Mouse (Mus musculus) CD4-positive, CD25-positive, alpha-beta regulatory T cell, adult 4 months (primary cell): ENCODE results near the gene En1. TPM values are rescaled to one million over a fixed set of nuclear protein-coding genes. Genes with fewer than 3 reads are reported as not detected.

Experiments
- ATAC-seq: one replicate; pipeline ENCODE4 v1.8.0; 2017
- polyA plus RNA-seq, 2 experiments: library from polyadenylated mRNA; unstranded; fragments of 100-300 nt; shearing (Covaris generic); gene quantifications; one replicate each; pipeline ENCODE4 v1.2.1; 2017

The En1 gene
- polyA plus RNA-seq, 2 experiments from 2014 or later = not detected

DNA sequence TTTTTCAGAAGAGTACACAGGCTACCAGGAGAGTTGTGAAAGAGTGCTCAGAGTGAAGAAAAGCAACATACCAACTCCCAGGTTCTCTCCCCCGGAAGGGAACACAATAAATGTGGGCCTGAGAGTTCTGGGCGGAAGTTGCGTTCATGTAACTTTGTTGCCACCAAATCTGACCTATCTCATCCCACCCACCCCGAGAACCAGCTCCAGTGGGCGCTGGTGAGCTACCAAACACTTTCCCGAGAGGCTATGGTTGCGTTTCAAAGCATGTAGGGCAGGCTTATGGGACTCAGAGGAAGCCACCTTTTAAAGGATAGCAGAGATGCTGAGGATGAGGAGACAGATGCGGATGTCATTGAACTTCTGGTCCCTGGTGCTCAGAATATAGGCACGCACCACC, 26.6 kb downstream of the En1 start:
- ATAC-seq = no peak

DNA sequence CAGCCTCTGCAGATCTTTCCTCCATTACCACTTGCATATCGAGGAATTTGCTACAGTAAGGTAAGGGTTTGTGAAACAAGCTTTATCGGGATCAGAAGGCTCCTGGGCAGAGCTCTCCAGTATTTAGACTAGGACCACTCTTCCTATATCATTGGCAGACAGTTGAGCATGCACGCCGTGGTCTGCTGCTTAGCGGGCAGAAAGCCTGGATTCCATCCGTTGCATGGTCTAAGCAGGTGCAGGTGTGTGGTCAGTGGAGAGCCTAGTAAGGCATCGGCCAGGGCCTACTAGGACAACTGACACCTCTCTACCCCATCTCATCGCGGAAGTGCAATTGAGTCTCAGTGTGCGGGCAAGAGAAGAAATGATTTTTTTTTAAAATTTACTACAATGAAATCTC, 41.2 kb downstream of the En1 start:
- no peak for ATAC-seq

DNA sequence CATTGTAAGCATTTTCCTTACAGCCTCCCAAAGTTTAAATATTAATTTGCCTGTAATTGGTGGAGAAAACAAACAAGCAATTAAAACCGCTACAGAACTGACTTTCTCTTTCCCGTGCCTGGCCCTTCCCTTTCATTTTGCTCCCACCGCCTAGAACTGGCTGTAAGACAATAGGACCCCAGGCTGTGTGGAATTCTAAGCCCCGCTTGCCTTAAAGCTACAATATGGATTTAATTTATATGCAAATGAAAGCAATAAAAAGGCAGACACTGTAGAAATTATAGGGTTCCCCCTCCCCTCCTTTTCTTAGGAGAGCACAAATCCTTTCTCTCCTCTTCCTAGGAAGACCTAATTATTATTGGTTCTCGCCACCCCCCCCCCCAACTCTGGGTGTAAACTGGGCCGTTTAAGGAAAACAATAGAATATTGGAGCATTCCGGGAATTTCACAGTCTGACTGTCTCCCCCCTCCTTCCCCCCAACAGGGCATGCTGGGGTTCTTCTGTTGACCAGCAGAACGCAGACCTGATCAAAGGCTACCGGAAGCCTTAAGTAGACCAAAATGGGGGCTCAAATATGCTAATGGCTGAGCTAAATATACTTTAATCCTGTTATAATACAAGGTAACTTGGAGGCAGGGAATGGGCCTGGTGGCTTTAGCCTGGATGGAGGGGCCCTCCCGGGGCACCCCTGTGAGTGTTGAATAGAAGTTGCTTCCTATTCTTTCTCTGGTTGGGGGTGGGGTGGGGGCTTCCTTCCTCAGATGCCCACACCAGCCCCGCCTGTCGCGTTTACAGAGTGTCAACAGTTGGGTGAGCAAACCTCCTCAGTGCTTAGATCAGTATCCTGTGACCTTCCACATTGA, 41.9 kb downstream of the En1 start:
- ATAC-seq = no peak

DNA sequence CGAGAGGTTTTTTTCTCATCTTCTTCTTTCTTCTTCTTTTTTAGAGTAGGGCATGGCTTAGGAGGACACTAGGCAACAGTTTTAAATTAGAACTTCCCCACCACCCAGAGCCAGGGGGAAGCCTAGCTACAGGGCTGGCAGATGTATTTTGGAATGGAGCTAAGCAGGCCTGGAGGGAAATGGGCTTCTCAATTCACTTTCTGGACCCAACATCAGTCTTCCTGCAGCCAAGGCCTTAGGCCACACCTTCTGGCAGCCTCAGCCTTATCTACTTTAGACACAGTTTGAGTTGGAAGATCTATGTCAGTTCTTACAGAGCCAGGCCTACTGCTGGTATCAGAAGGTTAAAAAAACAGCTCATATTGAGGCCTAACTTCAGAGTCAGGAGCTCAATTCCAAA, 42.5 kb downstream of the En1 start:
- no peak for ATAC-seq

DNA sequence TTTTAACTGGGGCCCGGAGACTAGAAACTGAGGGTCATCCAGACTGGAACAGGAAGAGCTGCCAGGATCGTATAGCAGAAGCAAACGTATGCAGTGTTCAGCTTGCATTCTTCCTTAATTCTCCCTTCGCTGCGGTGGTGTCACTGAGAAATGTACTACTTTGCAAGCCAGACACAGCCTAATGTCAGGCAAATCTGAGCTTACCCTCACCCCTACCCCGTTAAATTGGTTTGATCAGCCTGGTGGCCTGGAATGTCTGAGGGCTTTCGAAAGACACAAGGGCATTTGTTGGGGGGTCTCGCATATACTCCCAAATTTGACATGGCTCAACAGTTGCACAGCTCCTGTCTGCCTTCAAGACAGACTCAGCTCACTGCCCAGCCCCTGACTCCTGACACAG, 47.9 kb downstream of the En1 start:
- ATAC-seq = no peak

DNA sequence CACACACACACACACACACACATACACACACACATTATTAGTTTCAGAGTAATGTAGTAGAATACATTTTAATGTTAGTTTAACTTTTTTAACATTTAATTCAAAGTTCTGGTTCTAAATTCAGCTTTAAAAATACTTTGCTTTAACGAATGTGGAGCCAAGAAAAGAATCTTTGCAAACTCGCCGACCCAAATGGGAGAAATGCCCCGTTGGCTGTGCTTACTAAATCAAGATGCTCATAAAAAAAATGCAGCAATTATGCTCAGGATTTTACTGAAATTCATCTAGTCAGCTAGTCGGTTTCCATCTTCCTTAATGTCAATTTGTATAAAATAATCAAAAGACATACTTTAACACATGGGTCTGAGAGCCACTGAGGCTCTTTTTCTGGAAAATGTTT, 49.8 kb downstream of the En1 start:
- no peak for ATAC-seq

DNA sequence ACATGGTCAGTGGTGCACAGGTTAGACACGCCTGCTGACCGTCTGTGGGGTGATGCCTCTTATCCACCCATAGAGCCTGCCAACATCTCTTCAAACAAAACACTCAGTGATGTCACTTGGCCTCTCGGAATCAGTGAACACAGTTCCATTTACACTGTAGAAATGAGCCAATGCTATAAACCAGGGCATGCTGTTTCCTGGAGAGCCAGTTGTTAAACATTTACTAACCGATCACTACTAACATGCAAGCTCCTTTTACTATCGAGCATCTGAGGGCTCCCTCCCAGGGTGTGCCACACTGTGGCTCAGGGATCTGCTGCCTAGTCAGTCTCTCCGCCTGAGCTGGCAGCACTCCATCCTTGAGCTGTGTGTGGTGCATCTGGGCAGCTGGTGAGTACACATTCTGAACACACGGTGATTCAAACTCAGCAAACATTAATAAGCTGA, 52.8 kb downstream of the En1 start:
- ATAC-seq = no peak

Other genes starting within 250 kb of the En1 start
- under 1 TPM in 1 of 2 experiments, not detected in 1; 0.85 TPM for gene Marco, start 97.4 kb upstream of the En1 start, polyA plus RNA-seq